Mouse (Mus musculus) C2C12 (cell line): Measurements from ENCODE around the gene Xpo1. TPM values are rescaled to one million over a fixed set of nuclear protein-coding genes. Genes with fewer than 3 reads are reported as not detected.
A peak's percentile ranks its signal among the peaks of the same experiment; 100 is the strongest.

ENCODE experiments used
- H3K27me3 ChIP-seq: one replicate; pipeline ENCODE4 v1.6.1; 2011; ENCODE audit not compliant: control insufficient read depth, insufficient read depth, insufficient read length
- H3K36me3 ChIP-seq: one replicate; pipeline ENCODE4 v1.6.1; 2011; ENCODE audit not compliant: control insufficient read depth, insufficient read depth
- H3K4me3 ChIP-seq: one replicate; pipeline ENCODE4 v1.5.1; 2011; ENCODE audit warnings: mild to moderate bottlenecking, control low read depth; ENCODE audit not compliant: poor library complexity, insufficient read depth, severe bottlenecking
- H3K79me2 ChIP-seq: one replicate; pipeline ENCODE4 v1.6.1; 2011; ENCODE audit not compliant: control insufficient read depth, insufficient read depth
- H3K79me3 ChIP-seq: one replicate; pipeline ENCODE4 v1.6.1; 2011; ENCODE audit warnings: low read depth, control low read depth
- H3ac ChIP-seq: one replicate; pipeline ENCODE3; 2011; ENCODE audit warnings: low read depth; ENCODE audit not compliant: control insufficient read depth, insufficient read length
- CEBPB ChIP-seq: IDR thresholded peaks from one replicate; pipeline ENCODE4 v1.6.1; 2011; ENCODE audit warnings: low read depth, mild to moderate bottlenecking, control low read depth, moderate library complexity
- CTCF ChIP-seq: IDR thresholded peaks from one replicate; pipeline ENCODE4 v1.5.1; 2011; ENCODE audit not compliant: control insufficient read depth, insufficient read depth, insufficient read length
- FOSL1 ChIP-seq: IDR thresholded peaks from one replicate; pipeline ENCODE4 v1.8.0; 2011; ENCODE audit warnings: mild to moderate bottlenecking, low read length; ENCODE audit not compliant: poor library complexity, insufficient read depth, severe bottlenecking
- MAX ChIP-seq: IDR thresholded peaks from one replicate; pipeline ENCODE4 v1.6.1; 2011; ENCODE audit warnings: mild to moderate bottlenecking, control low read depth
- MYOD1 ChIP-seq: IDR thresholded peaks from one replicate; pipeline ENCODE4 v1.6.1; 2011; ENCODE audit warnings: low read depth; ENCODE audit not compliant: control insufficient read depth, insufficient read length
- MYOG ChIP-seq: IDR thresholded peaks from one replicate; pipeline ENCODE4 v1.6.1; 2011; ENCODE audit not compliant: control insufficient read depth, insufficient read length; ENCODE audit errors: extremely low read depth
- USF1 ChIP-seq: IDR thresholded peaks from one replicate; pipeline ENCODE4 v1.6.1; 2011; ENCODE audit warnings: low read depth, mild to moderate bottlenecking, control low read depth, moderate library complexity
- long read RNA-seq, 2 experiments: library from polyadenylated mRNA; unstranded; transcript quantifications; one replicate each; pipeline ENCODE4 v2.0.0; 2019 to 2020
- polyA plus RNA-seq: library from polyadenylated mRNA; unstranded; fragments of >200 nt; fragmentation: generic; extraction: Trizol; gene quantifications from one replicate; pipeline ENCODE4 v1.2.1, GENCODE M21; 2012; ENCODE audit warnings: missing spikeins

The Xpo1 gene
- 32.9 TPM for polyA plus RNA-seq
- long read RNA-seq, experiment 1, full-length matches to known transcripts, result 1 of 13 reads
- long read RNA-seq, experiment 1, partial matches to known transcripts, result 10 of 13 reads
- long read RNA-seq, experiment 1, other reads (novel, unspliced or antisense), result 2 of 13 reads
- long read RNA-seq, experiment 2, full-length matches to known transcripts, result 244 of 299 reads
- long read RNA-seq, experiment 2, partial matches to known transcripts, result 33 of 299 reads
- long read RNA-seq, experiment 2, other reads (novel, unspliced or antisense), result 22 of 299 reads

DNA sequence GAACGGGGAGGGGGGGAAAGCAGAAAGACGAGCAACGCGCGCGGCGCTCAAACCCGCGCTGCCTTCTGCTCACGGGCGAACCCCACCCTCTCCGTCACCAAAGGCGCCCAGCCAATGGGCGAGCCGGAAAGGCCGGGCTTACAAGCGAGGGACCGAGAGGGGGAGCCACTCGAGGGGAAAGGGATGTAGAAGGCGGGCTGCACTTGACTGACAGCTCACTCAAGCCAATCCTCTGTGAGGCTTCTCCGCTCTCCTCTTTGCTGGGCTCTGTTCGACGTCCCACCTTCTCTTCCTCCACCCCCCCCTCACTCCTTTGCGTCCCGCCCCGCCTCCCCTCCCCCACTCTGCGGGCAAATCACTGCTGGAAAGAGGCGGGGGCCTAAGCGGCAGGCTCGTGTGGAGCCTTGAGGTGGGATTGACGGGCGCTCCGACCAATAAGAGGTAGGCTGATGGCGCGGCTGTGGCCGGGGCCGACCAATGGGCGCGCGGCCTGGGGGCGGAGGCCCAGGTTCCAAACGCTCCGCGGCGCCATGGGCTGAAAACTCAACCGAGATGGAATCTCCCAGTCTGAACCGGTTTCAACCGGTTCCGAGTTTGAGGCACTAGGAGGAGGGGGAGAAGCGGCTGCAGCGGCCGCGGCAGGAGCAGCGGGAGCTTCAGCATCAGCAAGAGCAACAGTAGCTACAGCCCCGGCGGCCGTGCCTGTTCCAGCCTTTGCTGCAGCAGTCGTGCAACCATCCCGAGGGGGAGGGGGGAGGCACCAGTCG lies at the start of gene Xpo1:
Gene Xpo1 (plus strand): TSS at position 615 of the 767 bp plus-strand sequence.
- Histone ChIP-seq H3K79me2 (peaks cover 49% of the 10 kb centered on the region), H3K4me3 (peak within 1 kb of the TSS; percentile 93), H3K36me3 (peaks cover under 1% of the 10 kb centered on the region), H3K27me3 (no peaks in the 10 kb centered on the region), H3ac (peak within 1 kb of the TSS; percentile 95), H3K79me3 (peaks cover 44% of the 10 kb centered on the region)
- TF ChIP-seq MYOD1, result no peak
- TF ChIP-seq MYOG, result no peak
- peak; percentile 31 for TF ChIP-seq CTCF
- TF ChIP-seq USF1, result no peak
- peak; percentile 62 for TF ChIP-seq MAX
- no peak for TF ChIP-seq FOSL1
- TF ChIP-seq CEBPB, result no peak

- no peaks in the 10 kb centered on the region for H3K36me3 ChIP-seq
- peaks cover 3% of the 10 kb centered on the region for H3K27me3 ChIP-seq
- TF ChIP-seq MYOD1 (no peak), FOSL1 (no peak), CEBPB (no peak), CTCF (no peak), MYOG (no peak), USF1 (no peak), MAX (no peak)
- H3K79me2 ChIP-seq, result no peaks in the 10 kb centered on the region
- no peak overlapping the region for H3ac ChIP-seq
- no peak overlapping the region for H3K4me3 ChIP-seq
- H3K79me3 ChIP-seq, result no peaks in the 10 kb centered on the region
Measured at GRCm38 (mm10) chr11:23209717-23210116, 46.1 kb upstream of the Xpo1 start.

- no peaks in the 10 kb centered on the region for H3K27me3 ChIP-seq
- H3K4me3 ChIP-seq, result no peak overlapping the region
- no peaks in the 10 kb centered on the region for H3K79me3 ChIP-seq
- H3K36me3 ChIP-seq, result no peaks in the 10 kb centered on the region
- H3K79me2 ChIP-seq, result no peaks in the 10 kb centered on the region
- TF ChIP-seq CTCF (no peak), USF1 (no peak), MAX (no peak)
- H3ac ChIP-seq, result no peak overlapping the region
Measured at GRCm38 (mm10) chr11:23210590-23211510, 45.0 kb upstream of the Xpo1 start.

- Histone ChIP-seq H3ac (no peak overlapping the region), H3K79me3 (no peaks in the 10 kb centered on the region), H3K4me3 (no peak overlapping the region), H3K79me2 (no peaks in the 10 kb centered on the region), H3K36me3 (no peaks in the 10 kb centered on the region), H3K27me3 (no peaks in the 10 kb centered on the region)
- no peak for TF ChIP-seq CTCF
- TF ChIP-seq FOSL1, result no peak
- no peak for TF ChIP-seq CEBPB
Measured at GRCm38 (mm10) chr11:23217430-23217829, 38.4 kb upstream of the Xpo1 start.

DNA sequence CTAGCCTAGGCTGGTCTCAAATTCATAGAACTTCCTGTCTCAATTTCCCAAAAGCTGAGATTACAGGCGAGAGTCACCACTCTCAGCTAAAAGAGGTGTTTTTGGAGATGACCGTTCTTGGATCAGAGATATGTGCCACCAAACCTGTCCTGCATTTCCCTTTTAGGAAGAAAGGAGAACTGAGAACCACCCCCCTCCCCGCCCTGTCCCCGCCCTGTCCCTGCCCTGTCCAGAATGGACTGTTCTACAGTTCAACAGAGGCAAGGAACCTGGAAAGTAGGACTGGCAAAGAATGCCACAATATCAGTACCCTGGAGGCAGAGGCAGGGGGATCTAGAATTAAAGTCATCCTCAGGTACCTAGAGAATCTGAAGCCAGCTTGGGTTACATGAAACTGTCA lies 19.8 kb upstream of the Xpo1 start:
- Histone ChIP-seq H3ac (no peak overlapping the region), H3K79me2 (no peaks in the 10 kb centered on the region), H3K79me3 (no peaks in the 10 kb centered on the region), H3K36me3 (no peaks in the 10 kb centered on the region), H3K27me3 (no peaks in the 10 kb centered on the region), H3K4me3 (no peak overlapping the region)
- TF ChIP-seq CEBPB (no peak), MYOG (no peak), MYOD1 (no peak), USF1 (no peak), MAX (no peak), CTCF (no peak)
